Mouse (Mus musculus) heart, embryonic 10.5 days (tissue): ENCODE data around the gene Plcb4. TPM values are rescaled to one million over a fixed set of nuclear protein-coding genes. Genes with fewer than 3 reads are reported as not detected.

Source experiments
- DNase-seq: peaks from one replicate; pipeline ENCODE4 v3.0.0-alpha.2; 2017; ENCODE audit warnings: low spot score
- H3K27ac ChIP-seq: fragments of 300-500 bp; sonication (generic); 2 replicates; pipeline ENCODE4 v1.5.1; 2016; ENCODE audit warnings: mild to moderate bottlenecking
- H3K27me3 ChIP-seq: fragments of 300-500 bp; sonication (generic); 2 replicates; pipeline ENCODE4 v1.6.1; 2016; ENCODE audit warnings: mild to moderate bottlenecking; ENCODE audit not compliant: poor library complexity, insufficient read depth, severe bottlenecking
- H3K36me3 ChIP-seq: fragments of 300-500 bp; sonication (generic); 2 replicates; pipeline ENCODE4 v1.6.1; 2016; ENCODE audit warnings: mild to moderate bottlenecking, moderate library complexity
- H3K4me1 ChIP-seq: fragments of 300-500 bp; sonication (generic); 2 replicates; pipeline ENCODE4 v1.6.1; 2016; ENCODE audit warnings: mild to moderate bottlenecking
- H3K4me3 ChIP-seq: fragments of 300-500 bp; sonication (generic); 2 replicates; pipeline ENCODE4 v1.5.1; 2016; ENCODE audit warnings: mild to moderate bottlenecking, moderate library complexity
- H3K9me3 ChIP-seq: fragments of 300-500 bp; sonication (generic); 2 replicates; pipeline ENCODE4 v1.6.1; 2016; ENCODE audit warnings: mild to moderate bottlenecking, moderate library complexity
- WGBS: fragments of 180-500 bp; shearing (Covaris S2); methylation state at CpG from one replicate; pipeline ENCODE4 v1.1.7; 2016; 5-methylcytosine and 5-hydroxymethylcytosine counted together
- polyA plus RNA-seq: library from polyadenylated mRNA; unstranded; fragments of >200 nt; fragmentation: Nextera tagmentation; extraction: Ambion mirVana; gene quantifications from 2 replicates; pipeline ENCODE4 v1.2.1, GENCODE M21; 2016

Gene Plcb4
- polyA plus RNA-seq, 1 experiment from 2014 or later, result 17.8 TPM

DNA sequence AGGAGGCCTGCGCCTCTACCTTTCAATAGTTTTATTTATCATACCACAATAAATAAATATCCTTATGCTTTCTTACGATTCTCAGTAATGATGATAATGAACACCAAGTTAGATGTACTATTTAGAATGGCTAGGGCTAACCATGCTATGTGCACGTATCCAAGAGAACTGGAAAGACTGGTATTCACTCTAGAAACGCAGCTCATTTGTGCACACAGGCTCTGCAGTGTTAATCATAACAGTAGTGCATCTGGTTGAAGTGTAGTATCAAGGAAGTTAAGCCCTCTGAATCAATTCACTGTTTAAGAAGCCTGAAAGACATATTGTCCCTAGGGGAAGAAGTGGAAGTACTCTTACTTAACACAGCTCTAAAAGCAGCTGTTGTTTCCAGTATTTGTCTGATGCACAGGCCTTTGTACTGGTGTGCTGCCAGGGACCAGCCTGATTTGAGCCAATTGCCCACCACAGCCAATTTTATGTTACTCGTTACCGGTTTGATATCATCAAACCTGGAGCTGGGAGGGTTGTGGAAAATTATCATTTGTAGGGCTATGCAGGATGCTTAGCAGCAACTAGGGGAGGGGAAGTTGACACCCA is 100.8 kb downstream of the Plcb4 start:
- no peaks in the 10 kb centered on the region for H3K27me3 ChIP-seq
- 76% methylated on average over 6 of the region's 6 CpGs for WGBS
- H3K9me3 ChIP-seq, result no peaks in the 10 kb centered on the region
- H3K36me3 ChIP-seq, result no peaks in the 10 kb centered on the region
- DNase-seq, result no peak
- H3K4me1 ChIP-seq, result peaks cover 8% of the 10 kb centered on the region
- H3K27ac ChIP-seq, result no peak overlapping the region
- no peak overlapping the region for H3K4me3 ChIP-seq

DNA sequence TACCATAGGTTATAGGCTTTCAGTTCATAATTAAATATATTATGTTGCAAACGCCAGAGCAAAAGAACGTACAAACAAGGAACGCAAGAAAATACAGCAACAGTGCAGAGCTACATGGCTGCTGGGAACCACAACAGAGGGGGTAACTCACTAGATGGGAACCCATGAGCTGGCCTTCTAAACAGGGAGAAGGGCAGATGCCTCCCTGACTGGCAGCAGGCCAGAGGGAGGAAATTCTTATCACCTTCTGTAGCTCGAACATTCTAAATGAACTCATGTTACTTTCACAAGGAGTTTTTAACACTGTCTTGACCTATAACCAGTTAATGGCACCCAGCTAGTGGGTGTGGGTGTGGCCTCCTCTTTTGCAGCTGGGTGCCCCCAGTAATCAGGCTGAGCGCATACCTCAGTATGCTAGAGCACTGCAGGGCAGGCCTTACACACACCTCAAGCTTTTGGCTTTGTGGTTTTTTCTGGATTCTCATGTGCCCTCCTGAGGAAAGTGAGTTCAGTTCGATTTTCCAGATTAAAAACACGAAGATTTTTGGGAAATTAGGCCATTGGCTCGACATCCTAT is 102.5 kb downstream of the Plcb4 start:
- H3K9me3 ChIP-seq, result no peaks in the 10 kb centered on the region
- H3K27ac ChIP-seq, result no peak overlapping the region
- H3K4me3 ChIP-seq, result no peak overlapping the region
- no peaks in the 10 kb centered on the region for H3K27me3 ChIP-seq
- no peaks in the 10 kb centered on the region for H3K36me3 ChIP-seq
- DNase-seq, result no peak
- 76% methylated on average over 8 of the region's 8 CpGs for WGBS
- H3K4me1 ChIP-seq, result peaks cover 16% of the 10 kb centered on the region

DNA sequence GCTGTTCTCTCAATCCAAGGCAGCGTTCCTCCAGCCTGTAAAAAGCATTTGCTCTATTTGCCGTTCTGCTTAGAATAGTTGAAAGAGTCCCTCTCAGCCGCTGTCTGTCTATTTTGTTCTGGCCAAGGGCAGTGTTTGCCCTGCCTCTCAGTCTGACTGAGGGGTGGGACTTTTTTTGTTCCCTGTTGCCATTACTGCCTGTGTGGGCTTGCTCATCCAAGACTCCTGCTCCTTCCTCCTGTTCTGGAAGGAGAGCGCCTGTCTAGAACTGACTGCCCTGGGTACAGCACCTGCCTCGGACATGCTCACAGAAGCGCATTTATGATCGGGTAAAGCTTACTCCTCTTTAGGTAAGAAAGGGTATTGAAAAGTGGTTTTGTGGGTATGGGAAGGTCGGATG is 105.9 kb downstream of the Plcb4 start:
- Histone ChIP-seq H3K27ac (peak overlapping the region; percentile 72), H3K27me3 (no peaks in the 10 kb centered on the region), H3K9me3 (no peaks in the 10 kb centered on the region), H3K36me3 (no peaks in the 10 kb centered on the region), H3K4me1 (peaks cover 33% of the 10 kb centered on the region), H3K4me3 (no peak overlapping the region)
- WGBS, result 60% methylated on average over 8 of the region's 8 CpGs
- DNase-seq, result no peak

DNA sequence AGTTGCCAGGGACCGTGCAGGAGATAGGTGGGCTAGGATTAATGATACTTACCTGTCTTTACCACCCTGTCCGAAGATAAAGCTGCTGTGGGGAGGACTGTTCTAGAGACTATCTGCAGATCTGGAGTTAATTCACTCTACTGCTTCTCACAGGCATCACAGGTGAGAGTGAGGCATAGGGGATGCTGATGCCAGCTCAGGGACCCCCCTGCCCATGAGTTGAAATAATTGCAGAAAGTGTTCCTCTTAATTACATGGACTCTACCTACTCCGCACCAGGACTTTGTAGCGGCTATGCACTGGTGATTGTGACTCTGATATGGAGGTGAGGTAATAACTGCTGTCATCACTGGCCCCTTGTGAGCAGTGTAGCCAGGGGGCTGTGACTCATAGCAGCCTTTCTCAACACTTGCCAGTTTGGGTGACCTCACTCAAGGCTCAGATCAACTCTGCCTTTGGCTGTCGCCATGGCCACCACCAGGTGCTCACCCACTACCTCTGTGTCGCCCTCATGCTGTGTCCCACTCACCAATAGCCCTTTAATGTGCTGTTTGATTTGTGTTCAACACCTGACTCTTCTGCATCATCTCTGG is 107.8 kb downstream of the Plcb4 start:
- H3K9me3 ChIP-seq, result no peaks in the 10 kb centered on the region
- H3K4me3 ChIP-seq, result no peak overlapping the region
- peaks cover 28% of the 10 kb centered on the region for H3K4me1 ChIP-seq
- H3K36me3 ChIP-seq, result no peaks in the 10 kb centered on the region
- no peak for DNase-seq
- 38% methylated on average over 6 of the region's 6 CpGs for WGBS
- no peaks in the 10 kb centered on the region for H3K27me3 ChIP-seq
- H3K27ac ChIP-seq, result peak overlapping the region; percentile 44

DNA sequence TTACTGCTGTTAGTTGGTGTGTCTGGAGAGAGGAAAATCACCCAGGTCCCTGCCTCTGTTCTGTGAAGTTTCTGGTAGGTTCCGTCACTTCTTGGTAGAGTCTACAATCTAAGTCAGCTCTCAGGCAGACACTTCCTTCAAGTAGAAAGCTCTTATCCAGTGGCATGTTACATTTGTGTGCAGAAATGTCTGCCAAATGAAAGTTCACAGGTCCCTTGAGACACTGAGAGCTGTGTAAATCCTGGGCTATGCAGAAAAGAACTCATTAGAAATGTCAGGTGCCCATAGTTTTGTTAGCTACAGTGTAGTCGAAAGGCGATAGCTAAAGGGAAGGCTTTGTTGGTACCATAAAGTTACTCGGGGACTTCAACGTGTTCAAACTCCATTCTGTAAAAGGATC is 108.7 kb downstream of the Plcb4 start:
- H3K27me3 ChIP-seq, result no peaks in the 10 kb centered on the region
- WGBS, result 82% methylated on average over 5 of the region's 5 CpGs

DNA sequence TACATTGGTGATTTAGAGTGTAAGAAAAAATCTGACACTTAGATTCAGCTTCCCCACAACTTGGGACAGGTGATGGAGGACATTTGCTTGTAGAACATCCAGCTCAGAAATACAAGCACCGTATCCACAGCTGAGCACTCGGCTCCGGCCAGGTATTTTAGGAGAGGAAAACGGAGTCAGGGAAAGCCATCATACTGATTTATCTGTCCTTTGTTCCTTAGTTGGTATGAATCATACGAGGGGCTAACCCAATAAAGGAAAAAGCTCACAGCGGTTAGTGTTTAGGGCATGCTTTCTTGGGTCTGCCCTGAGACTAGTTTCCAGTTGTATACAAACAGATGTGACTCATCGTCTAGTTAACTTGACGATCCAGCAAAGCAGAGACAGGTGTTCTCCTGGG is 110.9 kb downstream of the Plcb4 start:
- Histone ChIP-seq H3K4me3 (no peak overlapping the region), H3K4me1 (peaks cover 42% of the 10 kb centered on the region), H3K9me3 (no peaks in the 10 kb centered on the region), H3K27me3 (no peaks in the 10 kb centered on the region), H3K27ac (no peak overlapping the region), H3K36me3 (no peaks in the 10 kb centered on the region)
- 93% methylated on average over 8 of the region's 8 CpGs for WGBS
- DNase-seq, result no peak

More for the DNA sequence above, 108.7 kb downstream of the Plcb4 start:
- Histone ChIP-seq H3K27ac (peak overlapping the region; percentile 49; the same call in 1 of the 2 replicates), H3K4me3 (no peak overlapping the region), H3K4me1 (peaks cover 28% of the 10 kb centered on the region), H3K9me3 (no peaks in the 10 kb centered on the region), H3K36me3 (no peaks in the 10 kb centered on the region)
- DNase-seq, result no peak

DNA sequence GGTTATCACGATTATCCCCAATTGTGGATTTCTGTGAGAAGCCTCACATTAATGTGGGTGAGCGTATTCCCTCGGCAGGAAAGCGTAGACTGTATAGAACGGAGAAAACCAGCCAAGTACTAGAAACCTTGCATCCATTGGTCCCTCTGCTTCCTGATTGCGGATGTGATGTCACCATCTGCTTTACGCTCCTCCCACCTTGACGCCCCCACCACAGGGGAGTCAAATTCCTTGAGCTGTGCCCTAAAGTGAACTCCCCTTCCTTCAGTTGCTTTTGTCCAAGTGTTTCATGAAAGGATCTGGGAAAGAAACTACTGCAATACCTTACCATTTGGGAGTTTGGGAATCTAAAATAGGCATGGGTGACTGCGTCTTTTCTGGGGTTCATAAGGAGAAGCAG is 111.4 kb downstream of the Plcb4 start:
- Histone ChIP-seq H3K27me3 (no peaks in the 10 kb centered on the region), H3K9me3 (no peaks in the 10 kb centered on the region), H3K36me3 (no peaks in the 10 kb centered on the region), H3K4me3 (no peak overlapping the region), H3K4me1 (peaks cover 43% of the 10 kb centered on the region), H3K27ac (no peak overlapping the region)
- DNase-seq, result no peak
- WGBS, result 85% methylated on average over 9 of the region's 9 CpGs

DNA sequence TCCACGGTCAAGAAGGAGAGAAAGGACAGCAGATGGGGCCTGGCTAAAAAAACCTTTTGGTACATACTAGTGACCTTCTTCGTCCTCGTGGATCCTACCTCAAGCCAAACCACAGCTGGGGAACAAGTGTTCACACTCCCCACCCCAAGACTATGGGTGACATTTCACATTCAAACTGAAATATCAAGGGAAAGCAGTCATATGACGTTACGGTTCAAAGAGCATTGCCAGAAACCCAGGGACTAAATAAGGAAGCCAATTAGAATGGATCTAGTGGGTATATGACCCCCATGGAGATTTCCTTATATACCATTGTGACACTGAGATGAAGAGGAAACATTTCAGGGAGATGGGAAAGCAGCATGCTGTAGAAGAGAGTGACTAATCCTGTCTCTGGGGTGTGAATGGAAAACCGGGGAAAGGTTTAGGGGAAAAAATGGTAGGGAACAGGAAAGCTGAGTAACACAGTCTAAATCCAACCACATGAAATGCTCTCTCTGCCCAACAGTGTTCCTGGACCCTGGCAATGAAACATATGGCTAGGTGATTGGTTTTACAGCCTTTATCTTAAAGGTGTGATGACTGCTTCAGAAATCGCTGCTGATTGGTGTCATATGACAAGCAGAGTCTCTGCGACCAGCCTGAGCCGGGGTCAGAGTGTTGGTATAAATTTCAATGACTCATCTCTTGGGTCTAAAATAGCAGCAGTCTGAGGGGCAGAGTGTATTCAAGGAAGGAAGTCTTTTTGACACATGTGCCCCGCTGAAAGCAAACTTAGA is 114.6 kb downstream of the Plcb4 start:
- Histone ChIP-seq H3K27ac (peak overlapping the region; percentile 47; the same call in 1 of the 2 replicates), H3K4me1 (peaks cover 22% of the 10 kb centered on the region; the same call in 1 of the 2 replicates), H3K4me3 (no peak overlapping the region), H3K27me3 (no peaks in the 10 kb centered on the region), H3K36me3 (no peaks in the 10 kb centered on the region), H3K9me3 (no peaks in the 10 kb centered on the region)
- 36% methylated on average over 10 of the region's 10 CpGs for WGBS
- no peak for DNase-seq

DNA sequence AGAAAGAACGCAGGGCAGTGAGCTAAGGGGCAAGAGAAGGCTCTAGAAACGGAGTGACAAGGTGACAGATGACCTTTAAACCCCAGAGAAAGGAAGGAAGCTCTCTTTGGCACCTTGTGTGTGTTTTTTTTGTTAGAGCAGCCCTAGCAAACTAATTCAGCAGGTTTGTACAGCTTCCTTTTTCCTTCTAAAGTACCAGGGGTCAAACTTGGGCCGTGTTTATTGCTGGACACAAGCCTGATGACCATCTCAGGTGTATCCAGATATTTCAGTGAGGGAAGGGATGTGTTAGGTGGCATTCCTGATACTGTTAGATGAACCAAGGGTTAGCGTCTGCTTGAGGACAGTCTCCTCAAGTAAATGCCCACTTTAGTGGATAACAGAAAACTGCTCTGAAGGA is 116.2 kb downstream of the Plcb4 start:
- Histone ChIP-seq H3K4me3 (no peak overlapping the region), H3K36me3 (no peaks in the 10 kb centered on the region), H3K4me1 (peaks cover 22% of the 10 kb centered on the region; the same call in 1 of the 2 replicates), H3K9me3 (no peaks in the 10 kb centered on the region), H3K27ac (no peak overlapping the region), H3K27me3 (no peaks in the 10 kb centered on the region)
- WGBS, result 74% methylated on average over 4 of the region's 4 CpGs
- DNase-seq, result no peak

DNA sequence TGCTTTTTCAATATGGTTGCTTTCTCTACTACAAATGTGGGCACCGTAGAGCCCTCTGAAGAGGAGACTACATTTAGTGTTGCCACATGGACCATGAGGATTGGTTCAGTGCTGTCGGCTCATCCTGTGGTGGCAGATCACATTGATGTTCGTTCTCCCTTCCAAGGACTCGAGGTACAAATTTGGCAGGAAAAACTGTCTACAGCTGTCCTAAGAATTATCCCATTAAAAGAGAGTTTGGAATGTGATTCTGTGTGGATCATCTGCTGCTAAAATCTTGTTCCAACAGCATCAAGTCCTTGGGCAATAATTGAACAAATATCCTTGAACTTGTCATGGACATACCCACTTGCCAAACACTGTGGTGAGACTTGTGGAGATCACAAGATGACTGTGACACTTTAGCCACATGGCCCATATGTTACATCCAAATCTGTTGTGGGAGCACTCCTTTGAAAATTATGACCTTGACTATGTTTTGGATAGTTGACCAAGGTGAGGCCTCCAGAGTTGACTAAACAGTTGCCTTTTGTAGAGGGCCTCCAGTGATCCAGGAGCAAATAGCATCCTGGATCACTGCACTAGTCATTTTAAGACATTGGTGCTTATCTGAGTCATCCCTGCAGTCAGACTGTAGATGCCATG is 117.4 kb downstream of the Plcb4 start:
- 91% methylated on average over 4 of the region's 4 CpGs for WGBS
- no peak for DNase-seq
- Histone ChIP-seq H3K27ac (no peak overlapping the region), H3K36me3 (no peaks in the 10 kb centered on the region), H3K4me3 (no peak overlapping the region), H3K9me3 (no peaks in the 10 kb centered on the region), H3K4me1 (peaks cover 22% of the 10 kb centered on the region; the same call in 1 of the 2 replicates), H3K27me3 (no peaks in the 10 kb centered on the region)

DNA sequence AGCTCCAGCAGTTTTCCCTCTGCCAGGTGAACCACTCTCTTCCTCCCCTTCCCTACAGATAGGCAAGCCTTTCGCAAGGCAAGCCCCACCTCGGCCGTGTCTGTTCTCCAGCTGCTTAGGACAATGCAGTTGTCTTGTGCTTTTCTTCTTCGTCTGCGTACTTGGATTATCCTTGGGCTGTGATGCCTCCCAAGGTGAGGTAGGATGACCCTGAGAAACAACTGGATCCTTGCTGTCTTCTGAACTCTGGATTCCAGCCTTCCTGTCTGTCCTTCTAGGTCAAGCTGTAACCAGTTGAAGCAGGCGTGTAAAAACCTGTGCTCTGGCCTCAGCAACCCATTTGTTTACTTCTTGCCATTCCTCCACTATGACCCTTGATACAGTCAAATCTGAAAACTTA is 122.6 kb downstream of the Plcb4 start:
- H3K9me3 ChIP-seq, result no peaks in the 10 kb centered on the region
- H3K4me1 ChIP-seq, result no peaks in the 10 kb centered on the region
- H3K27ac ChIP-seq, result no peak overlapping the region
- no peaks in the 10 kb centered on the region for H3K36me3 ChIP-seq
- no peak overlapping the region for H3K4me3 ChIP-seq
- WGBS, result 80% methylated on average over 6 of the region's 6 CpGs
- no peak for DNase-seq
- no peaks in the 10 kb centered on the region for H3K27me3 ChIP-seq

DNA sequence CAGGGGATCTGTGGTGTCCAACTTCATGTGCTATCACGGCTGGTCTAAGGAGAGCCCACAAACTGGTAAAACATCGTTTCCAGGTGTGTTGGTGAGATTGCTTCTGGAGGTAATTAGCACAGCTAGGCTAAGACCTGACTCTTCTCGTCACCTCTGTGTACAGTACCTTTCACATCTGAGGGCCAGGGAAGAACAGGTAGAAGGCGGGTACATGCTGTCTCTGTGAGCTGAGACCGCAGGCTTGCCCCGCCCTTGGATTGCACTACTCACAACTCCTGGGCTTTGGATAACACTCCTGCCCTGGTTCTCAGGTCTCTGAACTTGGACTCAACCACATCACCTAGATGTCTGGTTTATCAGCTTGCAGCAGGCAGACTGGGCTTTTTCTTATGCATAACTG is 128.6 kb downstream of the Plcb4 start:
- H3K4me1 ChIP-seq, result no peaks in the 10 kb centered on the region
- H3K9me3 ChIP-seq, result no peaks in the 10 kb centered on the region
- 87% methylated on average over 6 of the region's 6 CpGs for WGBS
- H3K4me3 ChIP-seq, result no peak overlapping the region
- no peaks in the 10 kb centered on the region for H3K36me3 ChIP-seq
- H3K27me3 ChIP-seq, result no peaks in the 10 kb centered on the region
- no peak overlapping the region for H3K27ac ChIP-seq
- no peak for DNase-seq

DNA sequence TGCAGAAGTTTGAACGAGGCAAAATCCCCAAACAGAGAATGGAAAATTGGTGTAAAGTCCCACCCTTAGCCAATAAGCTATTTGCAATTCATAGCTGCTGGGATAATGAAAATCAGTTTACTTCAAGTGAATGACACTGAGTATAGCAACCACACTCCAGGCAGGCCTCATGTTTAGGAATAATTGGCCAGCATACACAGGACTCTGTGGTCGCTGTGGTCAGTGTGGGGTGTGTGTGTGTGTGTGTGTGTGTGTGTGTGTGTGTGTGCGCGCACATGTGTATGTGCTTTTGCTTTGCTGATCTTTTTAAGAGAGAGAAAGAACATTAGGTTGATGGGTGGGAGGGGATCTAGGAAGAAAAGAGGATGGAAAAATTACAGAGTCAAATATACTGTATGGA is 134.1 kb downstream of the Plcb4 start:
- WGBS, result 85% methylated on average over 4 of the region's 4 CpGs
- Histone ChIP-seq H3K27me3 (no peaks in the 10 kb centered on the region), H3K4me3 (no peak overlapping the region), H3K9me3 (no peaks in the 10 kb centered on the region), H3K36me3 (no peaks in the 10 kb centered on the region), H3K27ac (no peak overlapping the region), H3K4me1 (peaks cover 3% of the 10 kb centered on the region; the same call in 1 of the 2 replicates)
- DNase-seq, result no peak
